Mouse (Mus musculus) c-Kit-negative CD71-positive TER-119-positive erythroid progenitor cells, embryonic 14.5 days (primary cell): ENCODE measurements around the gene Arhgap42.

Experiments used
- DNase-seq: peaks from one replicate; pipeline ENCODE4 v3.0.0-alpha.2; 2013; ENCODE audit warnings: low read depth, low spot score

Gene Arhgap42

GRCm38 (mm10) chr9:9238438-9239391, at the start of gene Arhgap42:
Arhgap42 (minus strand) TSS chr9:9239101.
- DNase-seq, result no peak

GRCm38 (mm10) chr9:9288140-9288539, 49.2 kb upstream of the Arhgap42 start:
- DNase-seq, result no peak

GRCm38 (mm10) chr9:9269305-9269704, 30.4 kb upstream of the Arhgap42 start:
- no peak for DNase-seq

DNA sequence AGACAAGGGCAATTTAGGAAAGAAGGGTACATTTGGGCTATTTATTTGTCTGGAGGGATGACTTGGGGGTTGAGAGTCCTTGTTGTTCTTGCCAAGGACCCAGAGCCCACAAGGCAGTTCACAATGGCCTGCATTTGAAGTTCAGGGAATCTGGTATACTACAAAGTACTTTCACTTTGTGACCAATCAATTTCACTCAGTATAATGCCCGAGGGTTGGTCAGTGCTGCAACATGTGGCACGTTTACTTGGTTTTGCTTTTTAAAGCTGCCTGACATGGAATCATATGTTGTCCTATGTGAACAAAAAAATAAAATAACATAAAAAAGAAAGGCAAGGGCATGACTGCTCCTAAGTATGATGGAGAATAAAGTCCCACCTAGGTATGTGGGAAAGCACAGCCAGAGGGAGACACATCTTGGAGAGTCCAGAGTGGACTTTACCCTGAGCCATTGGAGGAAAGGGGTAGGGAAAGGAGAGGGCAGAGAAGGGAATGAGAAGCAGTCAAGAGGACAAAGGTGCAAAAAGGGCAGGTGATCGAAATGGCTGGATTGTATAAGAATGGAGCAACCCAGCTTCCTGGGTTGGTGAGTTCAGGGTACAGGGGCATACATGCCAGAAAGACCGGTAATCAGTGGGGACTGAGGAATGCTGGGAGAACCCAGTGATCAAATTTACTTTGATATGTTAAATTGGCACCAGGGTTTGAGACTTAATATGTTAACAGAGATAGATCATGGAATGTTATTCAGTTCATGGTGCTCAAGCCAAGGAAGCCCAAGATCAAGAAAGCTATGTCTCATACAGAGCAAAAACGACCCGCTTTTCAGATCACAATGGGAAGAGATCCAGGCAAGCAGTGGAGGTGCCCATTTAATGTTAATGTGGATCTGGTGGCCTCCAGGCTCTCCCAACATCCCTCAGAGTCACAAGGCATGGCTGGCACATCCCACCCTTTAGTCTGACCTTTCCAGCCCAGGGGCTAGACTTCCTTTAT, 29.0 kb upstream of the Arhgap42 start:
- no peak for DNase-seq

DNA sequence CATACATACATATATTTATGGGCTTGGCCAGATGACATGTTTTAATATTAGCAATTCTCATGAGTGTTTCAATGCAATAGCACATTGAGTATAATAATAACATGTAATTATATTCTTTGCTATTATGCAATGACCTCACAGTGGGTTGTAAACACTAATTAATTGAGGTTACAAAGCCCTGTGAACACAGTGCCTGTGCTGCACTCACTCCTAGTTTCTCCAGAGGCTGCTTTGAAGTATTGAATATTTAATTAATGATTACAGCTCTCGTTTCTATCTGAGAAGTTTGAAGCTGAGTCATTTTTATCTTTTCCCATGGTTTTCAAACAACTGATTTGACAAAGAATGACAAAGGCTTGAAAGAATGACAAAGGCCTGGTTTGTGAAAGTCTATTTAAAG, 24.6 kb upstream of the Arhgap42 start:
- DNase-seq, result no peak

GRCm38 (mm10) chr9:9262479-9262878, 23.6 kb upstream of the Arhgap42 start:
- no peak for DNase-seq

GRCm38 (mm10) chr9:9254764-9255163, 15.9 kb upstream of the Arhgap42 start:
- DNase-seq, result no peak

- DNase-seq, result no peak
Measured at GRCm38 (mm10) chr9:9248529-9248928, 9.6 kb upstream of the Arhgap42 start.

DNA sequence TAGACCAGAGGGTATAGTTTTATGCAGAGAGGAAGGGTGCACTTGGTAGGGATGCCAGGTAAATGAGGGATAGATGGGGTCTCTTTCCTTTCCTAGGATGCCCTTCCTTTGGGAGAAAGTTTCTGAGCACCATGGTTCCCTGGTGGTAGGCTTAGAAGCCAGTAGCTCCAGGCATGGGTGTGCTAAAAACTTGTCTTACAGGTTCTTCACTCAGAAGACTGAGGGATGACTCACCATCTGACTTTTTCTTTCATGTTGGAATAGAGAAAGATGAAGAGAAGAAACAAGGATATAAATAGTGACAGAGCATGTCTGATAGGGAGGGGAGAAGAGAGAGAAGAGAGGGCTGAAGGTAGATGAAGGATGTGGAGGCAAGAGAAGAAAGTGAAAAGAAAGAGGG, 7.1 kb upstream of the Arhgap42 start:
- no peak for DNase-seq

DNA sequence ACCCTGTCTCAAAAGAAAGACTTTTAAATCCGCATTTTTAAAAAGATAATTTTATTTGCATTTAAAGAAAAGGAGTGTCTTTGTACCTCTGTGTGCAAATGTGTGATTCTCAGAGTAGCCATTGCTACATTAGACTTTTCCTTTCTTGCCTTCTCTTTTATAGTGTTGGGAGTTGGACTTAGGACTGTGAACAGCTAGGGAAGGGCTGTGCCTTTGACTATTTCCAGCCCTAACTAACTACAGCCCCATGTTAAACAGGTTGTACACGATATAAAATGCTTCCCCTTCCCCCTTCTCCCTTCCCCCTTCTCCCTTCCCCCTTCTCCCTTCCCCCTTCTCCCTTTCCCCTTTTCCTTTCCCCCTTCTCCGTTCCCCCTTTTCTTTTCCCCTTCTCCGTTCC, 4.9 kb upstream of the Arhgap42 start:
- no peak for DNase-seq

GRCm38 (mm10) chr9:9241202-9241795, 2.4 kb upstream of the Arhgap42 start:
- no peak for DNase-seq

- no peak for DNase-seq
Measured at GRCm38 (mm10) chr9:9237511-9237910, 1.4 kb downstream of the Arhgap42 start.

DNA sequence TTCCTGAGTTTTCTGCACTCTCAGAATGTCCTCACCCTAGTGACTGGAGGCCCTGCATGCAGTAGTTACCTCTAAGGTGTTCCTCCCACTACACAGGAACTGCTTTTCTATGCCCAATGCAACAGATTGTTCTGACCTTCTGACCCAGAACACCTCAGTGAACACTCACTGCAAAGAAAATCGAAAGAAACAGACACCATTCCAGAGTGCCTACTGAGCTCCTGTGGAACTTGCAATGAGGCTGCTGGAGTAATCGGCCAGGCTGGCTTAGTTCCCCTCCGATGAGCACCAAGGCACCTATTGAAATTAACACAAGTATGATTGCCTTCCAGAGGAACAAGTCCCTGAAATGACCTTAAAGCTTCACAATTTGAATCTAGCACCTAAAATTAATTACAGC, 9.2 kb downstream of the Arhgap42 start:
- DNase-seq, result no peak

GRCm38 (mm10) chr9:9224837-9225236, 14.1 kb downstream of the Arhgap42 start:
- no peak for DNase-seq

DNA sequence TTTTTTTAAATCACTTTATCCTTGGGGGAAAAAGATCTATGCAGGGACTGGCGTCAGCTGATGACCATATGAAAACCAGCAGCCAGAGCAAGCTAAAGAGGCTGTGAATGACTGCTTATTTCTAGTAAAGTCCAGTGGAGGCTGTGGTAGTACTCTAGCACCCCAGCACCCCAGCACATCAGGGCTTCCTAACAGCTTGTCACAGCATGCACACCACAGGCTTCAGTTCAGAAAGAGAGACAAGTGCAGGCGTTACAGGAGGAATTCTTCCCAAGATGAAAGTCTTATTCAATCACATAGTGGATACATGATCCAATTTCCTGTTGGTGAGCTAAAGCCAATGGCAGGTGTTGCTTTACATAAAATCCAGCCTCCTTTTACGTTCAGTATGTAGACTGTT, 15.5 kb downstream of the Arhgap42 start:
- DNase-seq, result no peak

DNA sequence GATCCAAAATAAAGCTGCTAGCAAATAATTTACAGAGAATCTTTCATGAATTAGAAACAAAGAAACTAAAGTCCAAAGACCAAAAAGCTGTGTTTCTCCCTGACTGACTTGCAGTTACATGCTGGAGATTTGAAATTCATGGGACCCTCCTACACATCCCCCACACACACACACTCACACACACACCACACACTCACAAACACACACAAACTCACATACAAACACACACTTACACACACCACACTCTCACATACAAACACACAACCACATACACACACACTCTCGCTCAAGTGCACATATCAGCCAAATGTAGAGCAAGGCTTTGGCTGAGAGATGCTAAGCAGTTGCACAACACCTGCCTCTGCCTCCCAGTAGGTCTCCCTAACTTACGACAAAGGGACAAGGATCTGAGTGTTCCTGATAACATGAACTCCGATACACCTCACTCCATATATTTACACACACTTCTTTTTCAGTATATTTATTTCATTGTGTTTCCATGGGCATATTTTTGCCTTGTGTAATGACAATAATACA, 16.9 kb downstream of the Arhgap42 start:
- no peak for DNase-seq

DNA sequence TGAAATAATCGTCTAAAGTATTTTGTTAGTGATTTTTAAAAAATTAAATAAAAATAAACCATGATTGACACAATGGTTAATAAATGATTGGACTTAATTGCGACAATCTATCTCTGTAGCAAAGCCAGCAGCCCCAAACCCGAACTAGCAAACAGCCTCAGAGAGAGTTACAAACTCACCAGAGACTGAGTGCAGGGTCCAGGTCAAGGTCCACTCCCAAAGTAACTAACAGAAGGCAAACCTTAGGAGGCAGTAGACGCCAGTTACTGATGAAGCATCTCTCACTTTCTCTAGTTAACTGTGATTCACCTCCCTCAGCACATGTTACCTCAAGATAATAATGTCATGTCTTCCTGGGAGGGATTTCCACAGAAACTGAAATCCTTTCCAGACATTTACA, 17.7 kb downstream of the Arhgap42 start:
- no peak for DNase-seq

GRCm38 (mm10) chr9:9218301-9218700, 20.6 kb downstream of the Arhgap42 start:
- no peak for DNase-seq

- no peak for DNase-seq
Measured at GRCm38 (mm10) chr9:9214849-9215248, 24.1 kb downstream of the Arhgap42 start.

- no peak for DNase-seq
Measured at GRCm38 (mm10) chr9:9214296-9214695, 24.6 kb downstream of the Arhgap42 start.

GRCm38 (mm10) chr9:9211411-9212087, 27.4 kb downstream of the Arhgap42 start:
- no peak for DNase-seq
